Mouse (Mus musculus): ENCODE measurements around the gene Ptpn7.

Gene Ptpn7

GRCm38 (mm10) chr1:135132473-135132872 lies at the start of gene Ptpn7:
Ptpn7 (plus strand) TSS chr1:135132700.
- TF ChIP-seq GATA4 (IDR thresholded peaks at IDR 0.05; ENCODE audit: insufficient replicate concordance, low read length): no peak

GRCm38 (mm10) chr1:135083465-135083864 lies 49.0 kb upstream of the Ptpn7 start:
- no peak for TF ChIP-seq GATA4 (IDR thresholded peaks at IDR 0.05; ENCODE audit: insufficient replicate concordance, low read length)

DNA sequence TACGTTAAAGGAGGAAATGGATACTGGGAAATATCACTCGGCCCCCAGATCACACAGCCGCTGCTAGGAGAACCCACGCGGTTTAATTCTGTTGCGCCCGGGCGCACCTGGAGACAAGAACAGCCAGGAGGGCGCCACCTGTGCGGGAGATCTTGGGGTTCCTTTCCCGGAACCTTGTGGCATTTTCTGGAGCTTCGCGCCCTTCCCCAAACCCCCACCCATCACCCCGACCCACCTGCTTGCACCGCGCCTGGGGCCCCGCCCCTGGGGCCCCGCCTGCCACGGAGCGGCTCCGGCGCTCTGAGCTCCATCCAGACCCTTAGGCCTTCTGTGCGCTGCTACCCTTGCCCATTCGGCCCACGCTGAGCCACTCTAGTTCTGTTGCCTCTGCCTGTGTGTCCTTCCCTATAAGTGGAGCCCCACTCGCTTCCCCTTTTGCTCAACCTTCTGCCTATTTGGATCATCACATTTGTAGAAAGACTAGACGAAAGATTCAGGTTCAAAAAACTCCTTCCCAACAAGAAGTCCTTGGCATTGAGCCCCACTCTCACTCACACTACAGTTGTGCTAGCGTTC lies 47.1 kb upstream of the Ptpn7 start:
- TF ChIP-seq GATA4 (IDR thresholded peaks at IDR 0.05; ENCODE audit: insufficient replicate concordance, low read length): no peak

DNA sequence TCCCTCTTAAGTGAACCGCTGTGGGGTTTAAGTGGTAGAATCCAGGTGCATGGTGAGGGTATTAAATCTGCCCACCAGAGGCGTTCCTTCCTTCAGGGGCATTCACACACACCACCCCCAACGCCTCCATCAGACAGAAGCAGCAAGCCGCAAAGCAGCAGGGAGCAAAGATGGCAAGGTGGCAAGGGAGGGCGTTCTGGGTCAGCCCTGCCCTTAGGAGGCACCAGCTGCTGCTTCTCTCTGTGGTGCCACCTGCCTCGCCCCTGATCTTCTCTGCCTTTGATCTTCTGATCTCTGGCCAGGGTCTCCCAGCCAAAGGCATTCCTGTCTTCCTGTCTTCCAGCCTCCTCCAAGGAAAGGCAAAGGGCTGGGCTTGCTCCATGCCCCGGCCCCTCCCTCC lies 46.5 kb upstream of the Ptpn7 start:
- TF ChIP-seq GATA4 (IDR thresholded peaks at IDR 0.05; ENCODE audit: insufficient replicate concordance, low read length): no peak

- no peak for TF ChIP-seq GATA4 (IDR thresholded peaks at IDR 0.05; ENCODE audit: insufficient replicate concordance, low read length)
Measured at GRCm38 (mm10) chr1:135087414-135087813, 45.1 kb upstream of the Ptpn7 start.

GRCm38 (mm10) chr1:135089626-135090025 lies 42.9 kb upstream of the Ptpn7 start:
- TF ChIP-seq GATA4 (IDR thresholded peaks at IDR 0.05; ENCODE audit: insufficient replicate concordance, low read length): no peak

DNA sequence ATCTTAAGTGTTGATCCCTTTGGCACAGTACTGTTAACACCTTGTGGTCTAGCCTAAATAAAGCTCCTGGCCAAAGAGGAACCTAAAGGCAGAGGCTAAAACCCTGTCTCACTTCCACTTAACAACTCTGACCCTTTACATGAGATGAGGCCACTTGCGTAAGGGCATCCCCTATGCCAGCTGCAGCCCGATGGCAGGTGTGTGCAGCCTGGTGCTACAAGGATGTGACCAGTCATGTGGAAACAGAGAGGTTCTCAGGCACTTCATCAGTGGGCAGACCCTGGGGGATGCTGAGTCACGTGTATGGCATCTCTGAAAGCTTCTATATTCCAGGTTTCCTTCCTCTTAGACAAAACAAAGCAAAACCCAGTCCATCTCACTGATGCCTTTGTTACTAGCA lies 41.6 kb upstream of the Ptpn7 start:
- TF ChIP-seq GATA4 (IDR thresholded peaks at IDR 0.05; ENCODE audit: insufficient replicate concordance, low read length): no peak

DNA sequence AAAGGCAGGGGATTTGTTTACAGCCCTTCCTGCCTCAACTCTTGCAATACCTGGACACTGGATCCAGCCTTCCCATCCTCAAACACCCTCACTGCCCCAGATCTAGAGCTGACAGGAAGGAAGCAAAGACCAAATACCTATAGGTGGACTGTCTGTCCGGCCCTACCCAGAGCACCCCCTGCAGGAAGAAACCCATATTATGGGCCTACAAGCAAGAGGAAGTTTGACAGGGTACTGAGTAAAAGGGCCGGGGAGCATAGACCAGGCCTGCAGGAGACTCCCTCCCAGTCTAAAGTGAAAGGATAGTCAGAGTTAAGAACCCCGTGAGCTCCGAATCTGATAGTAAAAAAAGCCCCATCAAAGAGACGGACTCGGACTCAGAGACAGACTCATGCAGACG lies 37.8 kb upstream of the Ptpn7 start:
- TF ChIP-seq GATA4 (IDR thresholded peaks at IDR 0.05; ENCODE audit: insufficient replicate concordance, low read length): no peak

GRCm38 (mm10) chr1:135095189-135095588 lies 37.3 kb upstream of the Ptpn7 start:
- TF ChIP-seq GATA4 (IDR thresholded peaks at IDR 0.05; ENCODE audit: insufficient replicate concordance, low read length): no peak

DNA sequence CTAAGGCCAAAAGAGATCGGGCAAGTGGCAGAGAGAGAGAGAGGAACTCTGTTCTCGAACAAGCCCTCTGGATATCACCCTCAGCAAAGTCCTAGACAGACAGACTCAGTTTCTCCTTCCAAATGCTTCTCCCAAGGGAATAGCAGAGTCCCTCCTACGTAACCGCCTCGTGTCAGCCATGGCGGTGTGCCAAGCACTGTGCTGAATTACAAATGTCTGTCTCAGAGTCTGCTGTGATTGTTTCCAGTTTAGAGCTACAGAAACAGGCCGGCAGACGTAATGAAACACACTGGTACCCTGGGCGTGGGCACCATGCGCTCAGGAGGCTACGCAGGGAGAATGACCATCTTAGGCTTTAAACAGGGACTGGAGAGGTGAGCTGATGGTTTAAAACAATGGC lies 36.2 kb upstream of the Ptpn7 start:
- no peak for TF ChIP-seq GATA4 (IDR thresholded peaks at IDR 0.05; ENCODE audit: insufficient replicate concordance, low read length)

DNA sequence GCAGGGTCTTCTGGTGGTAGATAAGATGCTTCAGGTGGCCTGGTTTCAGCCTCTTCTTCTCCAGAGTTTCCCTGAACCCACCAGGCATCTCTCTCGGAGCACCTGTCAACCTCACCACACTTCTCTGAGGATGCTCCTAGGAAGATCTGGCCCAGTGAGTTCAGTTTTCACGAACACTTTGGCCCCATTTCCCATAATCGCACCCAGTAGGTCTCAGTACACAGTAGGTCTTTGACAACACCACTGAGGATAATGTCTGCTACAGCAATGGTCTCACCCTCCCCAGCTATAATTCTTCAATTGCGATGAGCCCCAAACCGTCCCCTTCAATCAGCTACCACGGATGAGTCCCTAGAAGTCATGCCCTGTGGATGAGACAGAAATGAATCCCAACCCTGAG lies 35.1 kb upstream of the Ptpn7 start:
- TF ChIP-seq GATA4 (IDR thresholded peaks at IDR 0.05; ENCODE audit: insufficient replicate concordance, low read length): no peak

GRCm38 (mm10) chr1:135098441-135098840 lies 34.1 kb upstream of the Ptpn7 start:
- TF ChIP-seq GATA4 (IDR thresholded peaks at IDR 0.05; ENCODE audit: insufficient replicate concordance, low read length): no peak

DNA sequence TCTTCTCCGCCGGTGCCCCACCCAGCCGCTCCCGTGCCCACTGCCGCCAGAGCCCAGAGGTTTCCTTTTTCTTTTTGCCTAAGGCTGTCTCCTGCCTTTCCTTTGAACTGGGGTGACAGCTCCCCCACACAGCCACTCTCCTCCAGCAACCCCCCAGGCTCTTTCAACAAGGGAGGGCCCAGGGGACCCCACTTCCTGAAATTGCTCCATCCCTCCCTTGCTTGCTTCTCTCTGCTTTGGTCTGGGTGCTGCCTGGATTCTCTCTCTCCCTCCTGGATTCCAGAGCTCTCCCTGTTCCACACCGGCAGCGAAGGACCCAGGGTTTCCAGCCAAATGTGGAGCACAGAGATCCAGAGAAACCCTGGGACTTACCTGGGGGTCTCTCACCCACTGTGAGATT lies 32.1 kb upstream of the Ptpn7 start:
- no peak for TF ChIP-seq GATA4 (IDR thresholded peaks at IDR 0.05; ENCODE audit: insufficient replicate concordance, low read length)

DNA sequence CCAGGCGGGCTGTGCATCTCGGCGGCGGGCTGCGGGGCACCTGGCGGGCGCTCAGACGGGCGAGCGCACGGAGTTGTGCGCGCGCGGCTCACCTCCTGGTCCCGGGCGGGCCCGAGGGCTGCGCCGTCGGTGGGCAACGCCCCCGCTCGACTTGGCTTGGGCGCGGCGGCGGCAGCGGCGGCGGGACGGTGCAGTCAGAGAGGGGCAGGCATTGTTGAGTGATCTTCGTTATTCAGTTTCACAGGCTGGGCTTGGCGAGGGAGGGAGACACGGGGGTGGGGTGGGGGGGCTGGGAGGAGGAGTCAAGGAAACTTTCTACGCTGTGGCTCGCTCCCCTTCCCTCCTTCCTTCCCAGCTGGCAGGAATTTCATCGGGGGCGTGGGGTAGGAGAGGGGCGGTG lies 27.4 kb upstream of the Ptpn7 start, which contains the start of gene Lgr6:
Gene Lgr6 (minus strand): TSS at position 153 of the 400 bp plus-strand sequence.
- no peak for TF ChIP-seq GATA4 (IDR thresholded peaks at IDR 0.05; ENCODE audit: insufficient replicate concordance, low read length)

DNA sequence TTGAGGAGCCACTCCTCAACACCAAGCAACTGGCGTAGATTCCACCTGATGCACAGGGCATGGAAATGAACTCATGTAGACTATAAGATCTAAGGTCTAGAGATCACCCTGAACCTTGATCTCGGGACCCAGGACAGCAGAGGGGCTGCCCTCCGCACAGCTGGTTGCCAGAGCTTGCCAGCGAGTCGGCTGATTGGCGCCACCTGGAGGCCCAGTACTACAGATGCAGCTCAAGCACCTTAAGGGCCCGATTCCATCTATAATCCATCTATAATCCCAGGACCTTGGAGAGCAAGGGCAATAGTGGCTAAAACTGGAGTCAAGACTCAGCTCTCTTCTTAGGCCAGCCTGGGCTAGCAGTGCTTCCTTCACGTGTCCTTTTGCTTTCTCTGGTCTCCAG lies 26.5 kb upstream of the Ptpn7 start:
- TF ChIP-seq GATA4 (IDR thresholded peaks at IDR 0.05; ENCODE audit: insufficient replicate concordance, low read length): no peak

DNA sequence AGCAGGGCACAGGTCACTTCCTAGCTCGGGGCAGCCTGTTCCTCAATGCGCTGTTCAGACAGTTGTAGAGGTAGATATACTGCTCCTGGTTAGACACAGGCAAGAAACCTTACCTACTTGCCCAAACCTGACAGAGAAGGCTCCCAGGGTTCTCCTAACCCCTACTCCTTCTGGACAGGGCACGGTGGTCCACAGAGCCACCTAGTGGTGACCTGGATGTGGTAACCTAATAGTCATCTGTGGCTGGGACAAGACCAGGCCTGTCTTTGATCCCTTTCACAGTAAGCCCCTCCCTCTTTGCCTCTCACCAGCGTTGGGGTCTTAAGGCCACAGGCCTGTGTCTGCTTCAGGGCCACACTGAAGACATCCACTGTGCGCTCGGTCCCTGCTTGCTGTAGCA lies 23.9 kb upstream of the Ptpn7 start:
- no peak for TF ChIP-seq GATA4 (IDR thresholded peaks at IDR 0.05; ENCODE audit: insufficient replicate concordance, low read length)

GRCm38 (mm10) chr1:135110075-135110474 lies 22.4 kb upstream of the Ptpn7 start:
- TF ChIP-seq GATA4 (IDR thresholded peaks at IDR 0.05; ENCODE audit: insufficient replicate concordance, low read length): no peak

Data from liver, adult (tissue).